Mouse (Mus musculus): ENCODE data around the gene Atp6v0d1.

DNA sequence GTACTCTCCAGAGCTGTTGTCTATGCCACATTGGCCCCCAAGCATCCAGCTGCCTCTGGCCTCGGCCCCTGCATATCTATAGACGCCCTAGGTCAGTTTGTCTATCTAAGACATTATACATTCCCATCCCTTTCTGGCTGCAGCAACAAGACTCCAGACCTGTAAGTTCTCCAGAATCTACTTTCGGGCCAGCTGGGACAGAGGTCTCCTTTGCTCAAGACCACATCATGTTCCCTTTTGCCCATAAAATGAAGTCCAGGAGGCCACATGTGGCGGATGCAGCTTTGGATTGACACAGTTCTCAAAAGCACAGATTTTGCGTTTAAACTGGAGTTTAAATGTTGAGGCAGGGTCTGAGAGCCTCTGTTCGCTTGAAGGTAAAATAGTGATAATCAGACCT is 51.7 kb downstream of the Atp6v0d1 start:
- no peak for TF ChIP-seq CTCF (IDR thresholded peaks at IDR 0.05; ENCODE audit: low read depth)
- TF ChIP-seq EP300 (IDR thresholded peaks at IDR 0.05; ENCODE audit: low read depth), result no peak
